Mouse (Mus musculus): Measurements from ENCODE around the gene C1qtnf5.

GRCm38 (mm10) chr9:44070844-44071231 is 36.2 kb upstream of the C1qtnf5 start:
- TF ChIP-seq CTCF (IDR thresholded peaks at IDR 0.05; ENCODE audit: extremely low read depth, insufficient read depth, low read length) (no peak), POLR2A (IDR thresholded peaks at IDR 0.05; ENCODE audit: extremely low read depth, insufficient read depth, low read length) (no peak)

Measured in cortical plate, adult 2 months (tissue).